Mouse (Mus musculus) cerebellum, adult 2 months (tissue): ENCODE measurements at regions not wholly inside any gene's neighbourhood (a gene's known extent, or its start where the extent isn't known, plus 50 kb on each side); places are given as distances from the start of the nearest gene placed in this dataset.

Source experiments
- DNase-seq, 2 experiments: peaks; one replicate each; pipeline ENCODE4 v3.0.0; 2021
- H3K27ac ChIP-seq: fragments of 200-500 bp; 2 replicates; pipeline ENCODE4 v1.5.1; 2012; ENCODE audit warnings: low read length, control low read depth, inconsistent platforms; ENCODE audit not compliant: insufficient read depth
- H3K27me3 ChIP-seq: fragments of 200-500 bp; 2 replicates; pipeline ENCODE4 v1.6.1; 2012; ENCODE audit warnings: inconsistent platforms, mild to moderate bottlenecking, low read length, moderate library complexity; ENCODE audit not compliant: control insufficient read depth, insufficient read depth
- H3K4me1 ChIP-seq: fragments of 200-500 bp; 2 replicates; pipeline ENCODE4 v1.6.1; 2011; ENCODE audit warnings: low read length; ENCODE audit not compliant: control insufficient read depth, insufficient read depth
- H3K4me3 ChIP-seq: fragments of 200-500 bp; replicated peaks from 2 replicates; pipeline ENCODE3; 2011; ENCODE audit warnings: mild to moderate bottlenecking, low read depth, low read length, control low read depth; ENCODE audit not compliant: insufficient read depth
- CTCF ChIP-seq: fragments of 200-500 bp; IDR thresholded peaks from 2 replicates; pipeline ENCODE4 v1.5.1; 2011; ENCODE audit warnings: low read depth, mild to moderate bottlenecking, control low read depth, low read length, moderate library complexity, borderline replicate concordance; ENCODE audit not compliant: insufficient read depth
- POLR2A ChIP-seq: fragments of 200-500 bp; IDR thresholded peaks from 2 replicates; pipeline ENCODE4 v1.6.1; 2011; ENCODE audit warnings: low read length, control low read depth, borderline replicate concordance; ENCODE audit not compliant: insufficient read depth
- WGBS: fragments of 180-500 bp; shearing (Covaris S2); methylation state at CpG from one replicate; pipeline ENCODE4 v1.1.7; 2018; 5-methylcytosine and 5-hydroxymethylcytosine counted together

DNA sequence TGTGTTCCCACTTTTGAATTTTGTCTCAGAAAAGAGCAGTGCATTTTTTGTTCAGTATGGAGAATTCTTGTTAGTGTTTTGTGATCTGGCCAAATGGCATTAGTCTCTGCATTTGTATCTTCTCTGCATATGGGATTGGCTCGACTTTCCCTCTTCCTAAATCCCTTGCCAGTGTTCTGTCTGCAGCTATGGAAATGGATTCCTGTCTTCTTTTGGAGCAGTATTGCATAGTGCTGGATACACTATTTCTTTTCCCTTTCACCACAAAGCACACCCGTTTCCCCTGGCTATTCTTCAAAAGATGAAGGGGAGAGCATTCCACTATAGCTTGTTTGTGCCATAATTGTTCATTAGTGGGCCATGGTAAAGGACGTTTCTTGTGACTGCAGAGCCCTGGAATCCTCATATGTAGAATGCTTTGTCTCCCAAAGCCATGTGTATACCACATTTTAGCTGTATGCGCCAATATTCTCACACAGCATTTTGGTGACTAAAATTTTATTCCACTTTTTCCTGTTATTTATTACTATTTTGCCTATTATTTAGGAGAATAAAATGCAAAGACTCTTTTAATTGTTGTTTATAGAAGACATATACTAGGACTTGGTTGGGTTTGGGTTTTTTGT is 197.8 kb downstream of the Hs3st1 start:
- Histone ChIP-seq H3K27ac (no peak overlapping the region), H3K4me1 (no peaks in the 10 kb centered on the region), H3K27me3 (no peaks in the 10 kb centered on the region), H3K4me3 (no peak overlapping the region)
- WGBS: 61% methylated on average over 4 of the region's 4 CpGs
- TF ChIP-seq CTCF (no peak), POLR2A (no peak)
- no peak for DNase-seq

DNA sequence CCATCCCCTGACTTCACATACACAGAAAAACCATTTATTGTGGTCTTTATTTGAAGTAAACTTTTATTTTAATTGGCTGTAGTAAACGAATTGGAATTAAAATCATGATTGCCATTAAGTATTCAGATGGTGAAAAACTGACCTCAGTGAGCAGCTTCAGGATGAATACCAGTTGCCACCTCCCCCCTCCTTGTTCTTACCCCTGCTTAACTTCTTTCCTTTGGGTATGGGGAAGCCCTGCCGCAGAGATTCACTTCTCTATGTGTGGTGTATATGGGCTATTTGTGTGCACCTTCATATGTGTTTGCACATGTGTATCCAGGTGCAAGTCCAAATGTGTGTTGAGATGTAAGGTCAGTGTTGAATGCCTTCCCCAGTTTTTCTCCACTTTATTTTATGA is 218.2 kb downstream of the Hs3st1 start:
- Histone ChIP-seq H3K27me3 (no peaks in the 10 kb centered on the region), H3K4me1 (no peaks in the 10 kb centered on the region), H3K27ac (no peak overlapping the region), H3K4me3 (no peak overlapping the region)
- TF ChIP-seq POLR2A (no peak), CTCF (no peak)
- 84% methylated on average over 2 of the region's 2 CpGs for WGBS
- DNase-seq: no peak

DNA sequence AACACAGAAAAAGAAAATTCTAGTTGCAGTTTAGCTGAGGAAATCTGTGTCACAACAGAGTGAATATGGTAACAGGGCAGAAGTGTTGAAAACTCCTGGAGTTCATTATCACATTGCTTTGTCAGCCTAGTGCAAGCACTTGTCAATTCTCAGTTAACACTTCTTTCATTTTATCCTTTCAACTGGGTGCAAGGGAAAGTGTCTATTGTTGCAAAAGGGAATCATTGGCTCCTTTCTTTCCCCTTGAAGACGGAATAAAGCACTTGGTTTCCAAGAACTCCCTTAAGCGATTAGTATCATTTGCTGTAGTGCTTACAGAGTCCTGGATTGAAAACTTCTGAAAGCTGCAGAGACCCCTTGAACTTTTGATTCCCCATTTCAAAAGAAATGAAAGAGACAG is 218.9 kb downstream of the Hs3st1 start:
- Histone ChIP-seq H3K4me3 (no peak overlapping the region), H3K27me3 (no peaks in the 10 kb centered on the region), H3K27ac (no peak overlapping the region), H3K4me1 (no peaks in the 10 kb centered on the region)
- TF ChIP-seq CTCF: no peak
- TF ChIP-seq POLR2A: no peak
- DNase-seq: no peak
- 90% methylated on average over 2 of the region's 2 CpGs for WGBS

DNA sequence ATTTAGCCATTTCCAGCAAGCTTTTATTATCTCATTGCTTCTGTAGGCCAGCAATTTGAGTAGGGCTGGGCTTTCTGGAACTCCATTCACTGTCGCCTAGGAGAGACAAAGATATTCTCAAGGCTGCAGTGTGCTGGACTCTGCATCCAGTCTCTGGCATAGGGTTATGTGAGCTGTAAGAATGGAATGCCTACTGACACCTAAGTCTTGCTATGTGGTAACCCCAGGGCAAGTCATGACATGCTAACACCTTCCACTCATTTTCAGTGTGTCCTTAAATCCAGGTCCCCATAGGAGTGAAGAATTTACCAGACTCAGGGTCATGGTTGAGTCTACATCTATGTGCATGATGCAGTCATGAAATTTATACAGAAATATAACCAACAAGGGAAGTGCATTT is 245.0 kb downstream of the Hs3st1 start:
- no peak overlapping the region for H3K27ac ChIP-seq
- H3K4me3 ChIP-seq: no peak overlapping the region
- WGBS: 80% methylated on average over 1 of the region's 1 CpGs

DNA sequence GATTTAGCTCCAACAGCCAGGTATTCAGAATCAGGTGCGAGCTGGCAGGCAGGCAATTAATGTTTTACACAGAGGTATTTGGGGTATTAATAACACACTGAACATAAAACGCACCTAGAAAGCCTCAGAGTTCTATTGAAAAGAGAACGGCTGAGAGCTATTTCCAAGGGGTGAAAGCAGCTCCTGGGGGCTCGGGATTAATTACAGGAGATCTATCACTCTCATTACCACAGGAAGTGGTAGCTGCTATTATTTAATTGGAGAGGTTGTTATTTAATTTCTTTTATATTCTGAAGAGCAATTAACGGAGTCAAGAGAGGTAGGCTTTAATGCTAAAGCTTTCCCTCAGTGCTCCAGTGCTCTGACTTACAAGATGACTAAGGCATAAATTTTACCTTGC is 272.5 kb downstream of the Hs3st1 start:
- no peak overlapping the region for H3K27ac ChIP-seq
- no peaks in the 10 kb centered on the region for H3K4me1 ChIP-seq
- H3K27me3 ChIP-seq: no peaks in the 10 kb centered on the region
- 87% methylated on average over 5 of the region's 5 CpGs for WGBS
- H3K4me3 ChIP-seq: no peak overlapping the region
- no peak for DNase-seq
- TF ChIP-seq CTCF (no peak), POLR2A (no peak)

More for the DNA sequence above, 245.0 kb downstream of the Hs3st1 start:
- Histone ChIP-seq H3K4me1 (no peaks in the 10 kb centered on the region), H3K27me3 (no peaks in the 10 kb centered on the region)
- no peak for DNase-seq
- TF ChIP-seq CTCF (no peak), POLR2A (no peak)

DNA sequence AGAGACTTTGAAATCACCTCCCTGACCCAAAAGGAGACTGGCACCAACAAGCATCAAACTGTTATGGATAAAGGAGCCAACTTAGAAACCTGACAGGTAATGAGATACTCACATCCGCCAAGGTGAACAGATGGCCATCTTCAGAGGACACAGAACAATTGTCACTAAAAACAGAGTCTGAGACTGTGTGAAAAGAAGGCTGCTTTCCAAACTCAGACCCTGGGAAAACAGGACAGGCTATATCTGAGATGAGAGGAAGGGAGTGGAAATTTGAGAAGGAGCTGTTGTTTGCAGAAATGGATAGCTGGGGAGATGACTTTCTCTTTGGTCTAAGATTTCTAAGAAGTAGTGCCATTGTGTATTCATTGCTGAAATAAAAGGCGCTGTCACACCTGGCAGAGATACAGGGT is 297.2 kb downstream of the Hs3st1 start:
- Histone ChIP-seq H3K27ac (no peak overlapping the region; the same call in 1 of the 2 replicates), H3K4me3 (no peak overlapping the region), H3K4me1 (peaks cover 11% of the 10 kb centered on the region; the same call in 1 of the 2 replicates), H3K27me3 (no peaks in the 10 kb centered on the region)
- DNase-seq: peak; percentile 76 to 97
- TF ChIP-seq POLR2A (no peak), CTCF (no peak)
- 10% methylated on average over 2 of the region's 2 CpGs for WGBS

DNA sequence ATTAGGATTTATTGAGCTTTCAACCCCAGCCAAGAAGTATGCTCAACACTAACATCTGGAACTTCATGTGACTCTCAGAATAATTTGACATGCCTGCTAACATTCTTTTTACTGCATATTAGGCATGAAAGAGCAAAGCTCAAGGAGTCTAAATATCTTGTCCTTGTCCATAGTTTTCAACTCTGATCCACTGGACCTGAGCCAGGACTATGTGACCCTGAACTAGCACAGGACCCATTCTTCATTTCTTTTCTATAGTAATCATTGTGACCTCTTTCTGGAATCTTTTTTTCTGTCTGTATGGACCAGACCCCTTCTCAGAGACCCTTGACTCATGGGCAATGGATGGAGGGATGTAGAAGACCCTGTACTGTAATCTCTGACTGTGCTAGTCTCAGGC is 301.6 kb downstream of the Hs3st1 start:
- TF ChIP-seq CTCF (no peak), POLR2A (no peak)
- no peaks in the 10 kb centered on the region for H3K27me3 ChIP-seq
- H3K27ac ChIP-seq: no peak overlapping the region
- H3K4me3 ChIP-seq: no peak overlapping the region
- peaks cover 4% of the 10 kb centered on the region; the same call in 1 of the 2 replicates for H3K4me1 ChIP-seq
- no peak for DNase-seq

DNA sequence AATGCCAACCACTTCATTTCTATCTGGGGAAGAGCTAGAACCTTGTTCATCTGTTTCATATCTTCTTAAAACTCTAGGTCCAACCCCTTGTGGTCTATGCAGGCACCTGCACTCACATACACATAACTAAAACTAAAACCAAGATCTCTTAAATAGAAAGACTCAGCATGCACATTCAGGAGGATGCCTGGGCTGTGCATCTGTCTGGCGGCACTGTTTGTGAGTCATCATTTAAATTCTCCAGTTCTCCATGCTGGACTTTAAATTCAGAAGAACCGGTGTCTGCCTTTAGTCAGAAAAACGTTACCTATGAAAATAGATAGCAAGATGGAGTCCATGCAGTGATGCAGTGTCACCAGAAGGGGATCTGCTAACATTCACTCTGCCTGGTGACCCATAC is 314.5 kb downstream of the Hs3st1 start:
- no peak for DNase-seq
- Histone ChIP-seq H3K4me1 (no peaks in the 10 kb centered on the region), H3K27ac (no peak overlapping the region), H3K4me3 (no peak overlapping the region), H3K27me3 (no peaks in the 10 kb centered on the region)
- 91% methylated on average over 3 of the region's 3 CpGs for WGBS
- TF ChIP-seq CTCF (no peak), POLR2A (no peak)
